Mouse (Mus musculus): ENCODE results near the gene Gm10521.
A peak's percentile ranks its signal among the peaks of the same experiment; 100 is the strongest.

DNA sequence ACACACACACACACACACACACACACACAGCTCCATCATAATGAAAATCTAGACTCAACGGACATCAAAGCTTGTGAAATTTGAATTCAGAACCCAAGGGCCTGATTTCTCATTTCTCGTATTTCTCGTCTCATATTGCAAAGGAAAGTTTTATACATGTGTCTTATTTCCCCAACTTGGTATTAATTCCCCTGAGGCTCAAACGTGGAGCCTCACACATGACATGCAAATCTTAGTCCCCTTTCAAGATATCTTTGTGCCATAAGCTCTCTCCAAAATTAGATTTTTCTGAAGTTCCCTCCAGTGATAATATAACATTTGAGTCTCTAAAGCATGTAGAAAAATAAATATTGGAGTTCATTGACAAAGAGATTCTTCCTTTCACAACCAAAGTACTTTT, 46.7 kb upstream of the Gm10521 start:
- TF ChIP-seq ZKSCAN1 (IDR thresholded peaks at IDR 0.05; ENCODE audit: borderline replicate concordance, low read depth, low read length) (no peak), GABPA (IDR thresholded peaks at IDR 0.05; ENCODE audit: insufficient replicate concordance, low read depth, low read length) (no peak), POLR2AphosphoS2 (IDR thresholded peaks at IDR 0.05; ENCODE audit: low read depth, low read length) (no peak), CTCF (conservative IDR thresholded peaks at IDR 0.05 in 1 of 2, IDR thresholded peaks at IDR 0.05 in 1 of 2; ENCODE audit: low read depth in 2 of 2, low read length in 2 of 2) (no peak), MYC (IDR thresholded peaks at IDR 0.05; ENCODE audit: low read depth, low read length) (no peak), ELF1 (IDR thresholded peaks at IDR 0.05; ENCODE audit: low read depth, low read length) (no peak), EP300 (IDR thresholded peaks at IDR 0.05; ENCODE audit: low read length) (0 out of 2 replicates have a peak, but pooled peaks have one; percentile 14), RCOR1 (conservative IDR thresholded peaks at IDR 0.05; ENCODE audit: low read depth, low read length) (no peak), TBP (conservative IDR thresholded peaks at IDR 0.05; ENCODE audit: low read depth, low read length) (no peak), POLR2A (IDR thresholded peaks at IDR 0.05; ENCODE audit: low read depth, low read length) (no peak), USF2 (conservative IDR thresholded peaks at IDR 0.05; ENCODE audit: low read depth, low read length) (no peak)

Data from CH12.LX (cell line).